Mouse (Mus musculus): ENCODE results near the gene Zfp609. TPM values are rescaled to one million over a fixed set of nuclear protein-coding genes. Genes with fewer than 3 reads are reported as not detected.

Gene Zfp609
- total and polyA plus RNA-seq, 2 experiments from 2014 or later, result 5.4 to 11.2 TPM

DNA sequence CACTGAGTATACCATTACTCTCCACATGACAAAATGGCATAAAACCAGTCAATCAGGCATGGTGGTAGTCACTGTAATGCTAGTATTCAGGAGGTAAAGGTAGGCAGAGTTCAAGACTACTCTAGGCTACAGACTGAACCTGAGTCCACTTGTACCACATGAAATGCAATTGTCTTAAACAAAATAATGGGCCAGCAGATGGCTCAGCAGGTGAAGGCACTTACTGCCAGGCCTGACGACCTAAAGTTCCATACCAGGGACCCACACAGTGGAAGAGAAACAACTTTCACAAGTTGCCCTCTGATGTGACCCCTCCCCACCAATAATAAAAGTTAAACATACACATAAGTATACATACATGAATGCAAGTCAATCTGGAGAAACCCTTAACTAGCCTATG is 19.5 kb downstream of the Zfp609 start:
- H3K9me3 ChIP-seq (ENCODE audit: low read length), result no peaks in the 10 kb centered on the region
- WGBS, result 65% methylated on average over 1 of the region's 1 CpGs
- no peak for TF ChIP-seq CTCF (IDR thresholded peaks at IDR 0.05)

DNA sequence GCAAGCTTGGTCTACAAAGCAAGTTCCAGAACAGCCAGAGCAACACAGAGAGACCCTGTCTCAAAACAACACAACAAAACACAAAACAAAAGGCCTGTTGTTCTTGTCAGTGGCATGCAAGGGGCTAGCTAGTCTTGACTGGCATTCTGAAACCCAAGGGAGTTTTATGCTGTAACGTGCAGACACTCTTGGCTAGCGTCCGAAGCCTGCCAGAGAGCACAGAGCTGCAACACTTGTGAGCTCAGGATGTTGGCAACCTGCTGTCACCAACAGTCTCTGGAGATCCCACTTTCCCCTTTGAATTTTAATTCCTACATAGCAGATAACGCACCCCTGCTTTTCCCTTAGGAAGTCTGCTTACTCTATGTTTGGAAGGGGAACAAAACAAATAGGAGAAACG is 20.1 kb downstream of the Zfp609 start:
- Histone ChIP-seq H3K9ac (replicated peaks; ENCODE audit: low read length, poor library complexity, severe bottlenecking) (no peak overlapping the region), H3K4me3 (ENCODE audit: low read depth, low read length) (no peak overlapping the region), H3K27me3 (ENCODE audit: insufficient read depth, low read length) (no peaks in the 10 kb centered on the region), H3K36me3 (ENCODE audit: insufficient read depth, low read length) (no peaks in the 10 kb centered on the region), H3K9me3 (ENCODE audit: low read length) (no peaks in the 10 kb centered on the region), H3K27ac (ENCODE audit: low read depth, low read length) (no peak overlapping the region), H3K4me2 (ENCODE audit: low read depth, low read length, poor library complexity, severe bottlenecking) (no peak overlapping the region), H3K4me1 (ENCODE audit: insufficient read depth, low read length) (no peaks in the 10 kb centered on the region)
- TF ChIP-seq CTCF (IDR thresholded peaks at IDR 0.05), result no peak
- WGBS, result 36% methylated on average over 5 of the region's 5 CpGs
- DNase-seq (ENCODE audit: low spot score) (peak; percentile 67), ATAC-seq (ENCODE audit: low FRiP score) (no peak)

More for the DNA sequence above, 19.5 kb downstream of the Zfp609 start:
- no peak overlapping the region for H3K4me3 ChIP-seq (ENCODE audit: low read depth, low read length)
- no peaks in the 10 kb centered on the region for H3K27me3 ChIP-seq (ENCODE audit: insufficient read depth, low read length)
- no peak overlapping the region for H3K27ac ChIP-seq (ENCODE audit: low read depth, low read length)
- H3K36me3 ChIP-seq (ENCODE audit: insufficient read depth, low read length), result no peaks in the 10 kb centered on the region
- no peak overlapping the region for H3K9ac ChIP-seq (replicated peaks; ENCODE audit: low read length, poor library complexity, severe bottlenecking)
- ATAC-seq (ENCODE audit: low FRiP score) (no peak), DNase-seq (ENCODE audit: low spot score) (no peak)
- H3K4me2 ChIP-seq (ENCODE audit: low read depth, low read length, poor library complexity, severe bottlenecking), result no peak overlapping the region
- H3K4me1 ChIP-seq (ENCODE audit: insufficient read depth, low read length), result no peaks in the 10 kb centered on the region

DNA sequence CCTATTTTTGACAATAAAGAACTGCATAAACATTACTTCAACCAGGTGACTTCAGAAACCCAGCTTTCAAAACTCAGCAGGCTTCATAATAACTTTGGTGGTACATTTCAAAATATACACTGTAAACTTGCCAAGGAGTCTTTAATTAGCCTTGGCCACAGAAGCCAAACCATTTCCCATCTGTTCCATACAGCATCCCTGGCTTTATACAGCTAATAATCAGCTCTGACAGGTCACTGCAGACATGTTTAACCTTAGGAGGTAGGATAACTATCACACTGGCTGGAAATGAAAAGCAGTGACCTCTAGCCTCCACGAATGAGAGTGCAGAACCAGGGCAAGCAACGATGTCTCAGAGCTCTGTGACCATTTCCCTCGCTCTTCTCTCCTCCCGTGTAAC is 27.6 kb downstream of the Zfp609 start:
- Histone ChIP-seq H3K9ac (replicated peaks; ENCODE audit: low read length, poor library complexity, severe bottlenecking) (no peak overlapping the region), H3K9me3 (ENCODE audit: low read length) (no peaks in the 10 kb centered on the region), H3K4me2 (ENCODE audit: low read depth, low read length, poor library complexity, severe bottlenecking) (no peak overlapping the region), H3K4me1 (ENCODE audit: insufficient read depth, low read length) (no peaks in the 10 kb centered on the region), H3K27me3 (ENCODE audit: insufficient read depth, low read length) (no peaks in the 10 kb centered on the region), H3K4me3 (ENCODE audit: low read depth, low read length) (no peak overlapping the region), H3K27ac (ENCODE audit: low read depth, low read length) (no peak overlapping the region), H3K36me3 (ENCODE audit: insufficient read depth, low read length) (peaks cover 3% of the 10 kb centered on the region)
- TF ChIP-seq CTCF (IDR thresholded peaks at IDR 0.05), result no peak
- ATAC-seq (ENCODE audit: low FRiP score), result no peak
- no peak for DNase-seq (ENCODE audit: low spot score)
- WGBS, result 69% methylated on average over 4 of the region's 4 CpGs

DNA sequence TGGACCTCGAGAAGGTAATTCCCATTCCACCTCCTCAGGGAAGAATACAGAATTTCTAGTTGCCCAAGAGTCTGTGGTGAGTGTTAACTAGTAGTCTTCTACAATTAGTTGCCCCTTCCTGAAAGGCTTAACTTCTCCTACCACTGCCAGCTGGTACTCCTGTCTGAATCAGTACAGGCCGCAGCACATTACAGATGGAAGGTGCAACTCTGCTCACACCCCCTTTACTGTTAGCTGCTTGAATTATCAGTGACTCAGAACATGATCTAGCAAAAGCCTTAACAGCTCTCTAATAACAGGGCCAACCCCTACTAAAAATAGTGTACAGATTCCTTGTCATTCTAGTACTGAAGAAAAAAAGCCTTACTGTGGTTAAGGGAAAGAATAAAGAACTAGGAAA is 31.7 kb downstream of the Zfp609 start:
- Histone ChIP-seq H3K4me1 (ENCODE audit: insufficient read depth, low read length) (peaks cover 11% of the 10 kb centered on the region; the same call in 1 of the 2 replicates), H3K9me3 (ENCODE audit: low read length) (no peaks in the 10 kb centered on the region), H3K9ac (replicated peaks; ENCODE audit: low read length, poor library complexity, severe bottlenecking) (no peak overlapping the region), H3K36me3 (ENCODE audit: insufficient read depth, low read length) (peaks cover 10% of the 10 kb centered on the region), H3K27ac (ENCODE audit: low read depth, low read length) (no peak overlapping the region), H3K4me3 (ENCODE audit: low read depth, low read length) (no peak overlapping the region), H3K4me2 (ENCODE audit: low read depth, low read length, poor library complexity, severe bottlenecking) (no peak overlapping the region), H3K27me3 (ENCODE audit: insufficient read depth, low read length) (no peaks in the 10 kb centered on the region)
- ATAC-seq (ENCODE audit: low FRiP score) (no peak), DNase-seq (ENCODE audit: low spot score) (no peak)
- 97% methylated on average over 2 of the region's 2 CpGs for WGBS
- no peak for TF ChIP-seq CTCF (IDR thresholded peaks at IDR 0.05)

DNA sequence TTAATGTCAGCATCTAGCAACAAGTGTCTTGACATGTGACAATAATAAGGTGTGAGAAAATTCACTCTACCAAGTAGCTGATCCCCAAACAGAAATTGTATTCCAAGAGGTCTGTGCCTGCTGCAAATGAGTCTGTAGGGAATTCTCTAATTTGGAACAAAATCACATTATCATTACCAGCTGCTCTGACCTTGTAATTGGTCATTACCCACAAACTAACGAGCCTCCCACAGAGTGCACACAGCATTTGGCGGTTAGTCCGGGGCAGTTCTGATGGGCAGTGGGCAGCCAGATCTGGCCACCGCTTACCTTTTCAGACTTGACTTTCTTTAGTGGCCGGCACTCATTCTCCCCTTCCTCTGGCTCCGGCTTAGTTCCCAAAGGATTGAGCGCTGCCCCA is 33.1 kb downstream of the Zfp609 start:
- no peak overlapping the region for H3K4me2 ChIP-seq (ENCODE audit: low read depth, low read length, poor library complexity, severe bottlenecking)
- H3K4me1 ChIP-seq (ENCODE audit: insufficient read depth, low read length), result peaks cover 17% of the 10 kb centered on the region; the same call in 1 of the 2 replicates
- H3K27ac ChIP-seq (ENCODE audit: low read depth, low read length), result no peak overlapping the region
- no peak for ATAC-seq (ENCODE audit: low FRiP score)
- no peak overlapping the region for H3K9ac ChIP-seq (replicated peaks; ENCODE audit: low read length, poor library complexity, severe bottlenecking)
- no peaks in the 10 kb centered on the region for H3K9me3 ChIP-seq (ENCODE audit: low read length)
- no peak overlapping the region for H3K4me3 ChIP-seq (ENCODE audit: low read depth, low read length)
- TF ChIP-seq CTCF (IDR thresholded peaks at IDR 0.05), result no peak
- 66% methylated on average over 7 of the region's 7 CpGs for WGBS
- no peak for DNase-seq (ENCODE audit: low spot score)
- peaks cover 10% of the 10 kb centered on the region for H3K36me3 ChIP-seq (ENCODE audit: insufficient read depth, low read length)
- H3K27me3 ChIP-seq (ENCODE audit: insufficient read depth, low read length), result no peaks in the 10 kb centered on the region

DNA sequence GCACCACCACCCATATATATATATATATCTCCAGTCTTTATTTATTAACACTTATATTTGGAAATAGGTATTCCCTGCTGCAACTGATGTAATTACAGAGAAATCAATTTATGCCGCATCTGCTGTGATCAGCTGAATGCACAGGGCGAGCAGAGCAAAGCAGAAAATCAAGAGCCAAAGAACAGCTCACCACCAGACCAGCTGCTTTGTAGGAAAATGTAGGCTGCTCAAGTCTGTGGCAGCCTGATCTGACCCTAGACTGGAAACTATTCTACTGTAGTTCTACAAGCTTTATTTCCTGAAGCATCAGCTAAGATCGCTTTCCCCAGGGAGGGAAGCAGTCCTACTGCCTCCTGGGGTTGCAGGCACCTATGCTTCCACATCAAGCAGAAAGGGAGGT is 33.9 kb downstream of the Zfp609 start:
- Histone ChIP-seq H3K36me3 (ENCODE audit: insufficient read depth, low read length) (peaks cover 10% of the 10 kb centered on the region), H3K27ac (ENCODE audit: low read depth, low read length) (no peak overlapping the region), H3K4me1 (ENCODE audit: insufficient read depth, low read length) (peaks cover 17% of the 10 kb centered on the region; the same call in 1 of the 2 replicates), H3K4me2 (ENCODE audit: low read depth, low read length, poor library complexity, severe bottlenecking) (no peak overlapping the region), H3K27me3 (ENCODE audit: insufficient read depth, low read length) (no peaks in the 10 kb centered on the region), H3K9me3 (ENCODE audit: low read length) (no peaks in the 10 kb centered on the region), H3K4me3 (ENCODE audit: low read depth, low read length) (no peak overlapping the region), H3K9ac (replicated peaks; ENCODE audit: low read length, poor library complexity, severe bottlenecking) (no peak overlapping the region)
- DNase-seq (ENCODE audit: low spot score), result no peak
- ATAC-seq (ENCODE audit: low FRiP score), result no peak
- WGBS, result 82% methylated on average over 3 of the region's 3 CpGs
- no peak for TF ChIP-seq CTCF (IDR thresholded peaks at IDR 0.05)
